Mouse (Mus musculus): ENCODE measurements around the gene Trim3.

Gene Trim3

GRCm38 (mm10) chr7:105633127-105633800 lies at the start of gene Trim3:
TSS of gene Trim3 (minus strand) at chr7:105633571.
- DNase-seq (ENCODE audit: low spot score in 2 of 2) = peak; percentile 82 to 87

GRCm38 (mm10) chr7:105650639-105651435 lies 17.5 kb upstream of the Trim3 start, which contains the start of gene Dnhd1:
TSS of gene Dnhd1 (plus strand) at chr7:105650827.
- DNase-seq (ENCODE audit: low spot score in 2 of 2) = peak in 1 of 2 experiments; percentile 54

- DNase-seq (ENCODE audit: low spot score in 2 of 2) = no peak
Measured at GRCm38 (mm10) chr7:105641936-105642335, 8.6 kb upstream of the Trim3 start.

GRCm38 (mm10) chr7:105640894-105641255 lies 7.5 kb upstream of the Trim3 start:
- DNase-seq (ENCODE audit: low spot score in 2 of 2) = no peak

GRCm38 (mm10) chr7:105640233-105640893 lies 7.0 kb upstream of the Trim3 start, which contains the start of the genes Arfip2 and Gm45799:
TSS of gene Arfip2 (minus strand) at chr7:105640416.
TSS of gene Gm45799 (plus strand) at chr7:105640552.
- DNase-seq (ENCODE audit: low spot score in 2 of 2) = peak; percentile 96

- DNase-seq (ENCODE audit: low spot score in 2 of 2) = no peak
Measured at GRCm38 (mm10) chr7:105639756-105640155, 6.4 kb upstream of the Trim3 start, which contains the start of gene Timm10b. TSS of gene Timm10b (plus strand) at chr7:105640056.

- DNase-seq (ENCODE audit: low spot score in 2 of 2) = no peak
Measured at GRCm38 (mm10) chr7:105639304-105639703, 5.9 kb upstream of the Trim3 start.

GRCm38 (mm10) chr7:105638776-105639175 lies 5.4 kb upstream of the Trim3 start:
- no peak for DNase-seq (ENCODE audit: low spot score in 2 of 2)

- no peak for DNase-seq (ENCODE audit: low spot score in 2 of 2)
Measured at GRCm38 (mm10) chr7:105635726-105636125, 2.4 kb upstream of the Trim3 start.

GRCm38 (mm10) chr7:105634272-105634920 lies 1.0 kb upstream of the Trim3 start:
- no peak for DNase-seq (ENCODE audit: low spot score in 2 of 2)

GRCm38 (mm10) chr7:105633801-105634135 lies 397 bp upstream of the Trim3 start:
- no peak for DNase-seq (ENCODE audit: low spot score in 2 of 2)

- DNase-seq (ENCODE audit: low spot score in 2 of 2) = no peak
Measured at GRCm38 (mm10) chr7:105632551-105632972, 809 bp downstream of the Trim3 start.

GRCm38 (mm10) chr7:105628633-105629032 lies 4.7 kb downstream of the Trim3 start:
- DNase-seq (ENCODE audit: low spot score in 2 of 2) = no peak

GRCm38 (mm10) chr7:105625397-105625796 lies 8.0 kb downstream of the Trim3 start:
- no peak for DNase-seq (ENCODE audit: low spot score in 2 of 2)

- DNase-seq (ENCODE audit: low spot score in 2 of 2) = no peak
Measured at GRCm38 (mm10) chr7:105621646-105622292, 11.6 kb downstream of the Trim3 start.

- no peak for DNase-seq (ENCODE audit: low spot score in 2 of 2)
Measured at GRCm38 (mm10) chr7:105621053-105621452, 12.3 kb downstream of the Trim3 start.

- no peak for DNase-seq (ENCODE audit: low spot score in 2 of 2)
Measured at GRCm38 (mm10) chr7:105619701-105620100, 13.7 kb downstream of the Trim3 start.

GRCm38 (mm10) chr7:105617810-105618209 lies 15.6 kb downstream of the Trim3 start:
- DNase-seq (ENCODE audit: low spot score in 2 of 2) = no peak

- no peak for DNase-seq (ENCODE audit: low spot score in 2 of 2)
Measured at GRCm38 (mm10) chr7:105616561-105616960, 16.8 kb downstream of the Trim3 start.

- DNase-seq (ENCODE audit: low spot score in 2 of 2) = no peak
Measured at GRCm38 (mm10) chr7:105615720-105616119, 17.7 kb downstream of the Trim3 start.

- DNase-seq (ENCODE audit: low spot score in 2 of 2) = no peak
Measured at GRCm38 (mm10) chr7:105614400-105614799, 19.0 kb downstream of the Trim3 start.
